Mouse (Mus musculus): Measurements from ENCODE around the gene Nup107. TPM values are rescaled to one million over a fixed set of nuclear protein-coding genes. Genes with fewer than 3 reads are reported as not detected.
"Not testable (repeated sequence)": the region's sequence is repeated elsewhere in the genome, so short reads cannot be mapped to it uniquely, and the experiment has no call there.

The Nup107 gene
- polyA plus RNA-seq, 1 experiment from 2014 or later = 45.2 TPM

DNA sequence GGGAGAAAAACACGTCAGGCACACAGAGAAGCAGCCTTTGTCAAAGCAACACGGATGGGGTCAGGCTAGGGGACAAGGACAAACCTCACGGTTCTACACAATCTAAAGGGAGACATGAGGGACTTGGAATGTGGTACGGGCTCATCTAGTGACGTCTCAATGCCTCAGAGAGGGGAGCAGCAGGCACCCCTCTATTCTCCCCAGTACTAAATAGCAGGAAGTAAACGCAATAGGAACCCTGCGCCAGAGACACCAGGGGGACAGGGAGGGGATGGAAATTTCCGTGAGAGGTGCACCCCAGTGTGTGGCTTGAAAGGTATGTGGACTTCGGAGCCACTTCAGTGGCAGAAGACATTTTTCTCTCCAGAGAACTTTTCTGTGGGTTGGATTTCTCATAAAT lies 51.6 kb downstream of the Nup107 start:
- Histone ChIP-seq H3K4me1 (ENCODE audit: control insufficient read depth, insufficient read depth, low read length) (peaks cover 19% of the 10 kb centered on the region), H3K4me3 (replicated peaks; ENCODE audit: low read depth, low read length) (no peak overlapping the region), H3K4me2 (ENCODE audit: low read length) (no peak overlapping the region), H3K27ac (replicated peaks; ENCODE audit: low read depth, low read length) (no peak overlapping the region), H3K9ac (replicated peaks; ENCODE audit: low read length) (no peak overlapping the region; the same call in 1 of the 2 replicates), H3K36me3 (ENCODE audit: control insufficient read depth, insufficient read depth, low read length) (peaks cover 52% of the 10 kb centered on the region), H3K27me3 (ENCODE audit: control insufficient read depth, insufficient read depth, low read length) (no peaks in the 10 kb centered on the region), H3K9me3 (ENCODE audit: control insufficient read depth, low read length) (no peaks in the 10 kb centered on the region)
- ATAC-seq (ENCODE audit: low FRiP score, low TSS enrichment) (no peak), DNase-seq (no peak)
- WGBS = 90% methylated on average over 9 of the region's 9 CpGs

DNA sequence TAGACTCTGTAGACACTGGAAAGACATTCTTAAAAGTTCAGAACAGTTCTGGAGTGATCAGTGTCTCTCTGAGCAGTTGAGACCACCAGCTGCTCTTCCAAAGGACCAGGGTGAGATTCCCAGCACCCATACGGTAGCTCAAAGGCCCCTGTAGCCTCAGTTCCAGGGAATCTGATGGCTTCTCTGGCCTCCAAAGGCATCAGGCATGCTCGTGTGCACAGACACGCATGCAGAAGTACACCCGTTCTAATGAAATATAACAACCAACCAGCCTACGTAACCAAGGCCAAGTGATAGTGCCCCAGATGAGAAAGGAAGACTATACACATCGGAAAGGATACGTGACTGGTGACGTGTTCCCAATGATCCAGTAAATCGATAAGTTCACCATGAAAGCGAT lies 52.3 kb downstream of the Nup107 start:
- WGBS = 97% methylated on average over 10 of the region's 10 CpGs
- H3K4me2 ChIP-seq (ENCODE audit: low read length) = no peak overlapping the region
- H3K4me3 ChIP-seq (replicated peaks; ENCODE audit: low read depth, low read length) = no peak overlapping the region
- H3K4me1 ChIP-seq (ENCODE audit: control insufficient read depth, insufficient read depth, low read length) = peaks cover 17% of the 10 kb centered on the region
- no peak overlapping the region for H3K9ac ChIP-seq (replicated peaks; ENCODE audit: low read length)
- H3K27ac ChIP-seq (replicated peaks; ENCODE audit: low read depth, low read length) = no peak overlapping the region
- no peak for ATAC-seq (ENCODE audit: low FRiP score, low TSS enrichment)
- no peak for DNase-seq
- no peaks in the 10 kb centered on the region for H3K27me3 ChIP-seq (ENCODE audit: control insufficient read depth, insufficient read depth, low read length)
- no peaks in the 10 kb centered on the region for H3K9me3 ChIP-seq (ENCODE audit: control insufficient read depth, low read length)
- peaks cover 56% of the 10 kb centered on the region for H3K36me3 ChIP-seq (ENCODE audit: control insufficient read depth, insufficient read depth, low read length)

DNA sequence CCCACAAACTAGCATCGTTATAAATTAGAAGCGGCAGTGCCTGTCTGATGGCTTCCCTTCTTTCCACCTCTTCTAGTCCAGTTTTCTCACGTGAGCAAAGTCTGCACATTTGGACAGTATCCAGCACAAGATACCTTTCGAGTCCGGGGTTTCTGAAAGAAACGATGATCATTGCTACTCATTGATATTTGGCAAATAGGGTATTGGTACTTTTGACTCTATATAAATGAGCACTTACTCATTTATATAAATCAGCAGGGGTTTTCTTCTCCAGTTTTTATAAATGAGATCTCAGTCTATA lies 52.9 kb downstream of the Nup107 start:
- 98% methylated on average over 6 of the region's 6 CpGs for WGBS
- Histone ChIP-seq H3K4me1 (ENCODE audit: control insufficient read depth, insufficient read depth, low read length) (peaks cover 11% of the 10 kb centered on the region), H3K27me3 (ENCODE audit: control insufficient read depth, insufficient read depth, low read length) (no peaks in the 10 kb centered on the region), H3K9me3 (ENCODE audit: control insufficient read depth, low read length) (no peaks in the 10 kb centered on the region), H3K4me2 (ENCODE audit: low read length) (no peak overlapping the region), H3K9ac (replicated peaks; ENCODE audit: low read length) (no peak overlapping the region), H3K36me3 (ENCODE audit: control insufficient read depth, insufficient read depth, low read length) (peaks cover 56% of the 10 kb centered on the region), H3K27ac (replicated peaks; ENCODE audit: low read depth, low read length) (no peak overlapping the region), H3K4me3 (replicated peaks; ENCODE audit: low read depth, low read length) (no peak overlapping the region)
- ATAC-seq (ENCODE audit: low FRiP score, low TSS enrichment) (no peak), DNase-seq (no peak)

DNA sequence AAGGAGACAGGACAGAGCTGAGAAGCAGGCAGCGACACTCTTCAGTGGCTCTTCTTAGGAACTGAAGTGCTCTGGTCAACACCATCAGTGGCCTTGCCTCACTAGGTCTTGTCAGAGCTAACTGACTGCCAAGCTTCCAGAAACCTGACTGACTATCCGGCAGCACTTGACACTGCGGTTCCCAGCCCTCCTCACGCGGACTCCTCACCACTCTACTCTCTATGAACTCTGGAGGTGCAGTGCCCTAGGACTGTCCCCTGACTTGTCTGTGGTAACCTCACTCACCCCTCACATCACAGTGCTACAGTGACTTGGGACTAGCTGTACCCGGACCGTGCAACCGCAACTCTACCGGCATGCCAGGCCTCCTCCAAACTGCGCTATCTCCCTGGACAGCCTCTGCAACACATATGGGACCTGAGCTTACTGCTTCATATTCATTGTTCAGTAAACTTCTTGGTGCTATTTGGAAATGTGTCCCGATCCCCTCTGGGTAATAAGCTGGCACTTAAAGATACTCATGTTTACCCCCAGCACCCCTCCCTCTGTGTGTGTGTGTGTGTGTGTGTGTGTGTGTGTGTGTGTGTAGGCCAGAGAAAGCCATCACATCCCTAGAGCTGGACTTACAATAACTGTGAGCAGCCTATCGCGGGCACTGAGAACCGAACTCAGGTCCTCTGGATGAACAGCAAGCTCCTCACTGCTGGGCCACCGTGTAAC lies 53.4 kb downstream of the Nup107 start:
- peaks cover 56% of the 10 kb centered on the region for H3K36me3 ChIP-seq (ENCODE audit: control insufficient read depth, insufficient read depth, low read length)
- H3K4me3 ChIP-seq (replicated peaks; ENCODE audit: low read depth, low read length) = no peak overlapping the region
- H3K9me3 ChIP-seq (ENCODE audit: control insufficient read depth, low read length) = no peaks in the 10 kb centered on the region
- WGBS = 91% methylated on average over 15 of the region's 15 CpGs
- H3K27me3 ChIP-seq (ENCODE audit: control insufficient read depth, insufficient read depth, low read length) = no peaks in the 10 kb centered on the region
- no peak overlapping the region for H3K9ac ChIP-seq (replicated peaks; ENCODE audit: low read length)
- H3K27ac ChIP-seq (replicated peaks; ENCODE audit: low read depth, low read length) = no peak overlapping the region
- no peak for DNase-seq
- peaks cover 6% of the 10 kb centered on the region for H3K4me1 ChIP-seq (ENCODE audit: control insufficient read depth, insufficient read depth, low read length)
- no peak for ATAC-seq (ENCODE audit: low FRiP score, low TSS enrichment)
- no peak overlapping the region for H3K4me2 ChIP-seq (ENCODE audit: low read length)

DNA sequence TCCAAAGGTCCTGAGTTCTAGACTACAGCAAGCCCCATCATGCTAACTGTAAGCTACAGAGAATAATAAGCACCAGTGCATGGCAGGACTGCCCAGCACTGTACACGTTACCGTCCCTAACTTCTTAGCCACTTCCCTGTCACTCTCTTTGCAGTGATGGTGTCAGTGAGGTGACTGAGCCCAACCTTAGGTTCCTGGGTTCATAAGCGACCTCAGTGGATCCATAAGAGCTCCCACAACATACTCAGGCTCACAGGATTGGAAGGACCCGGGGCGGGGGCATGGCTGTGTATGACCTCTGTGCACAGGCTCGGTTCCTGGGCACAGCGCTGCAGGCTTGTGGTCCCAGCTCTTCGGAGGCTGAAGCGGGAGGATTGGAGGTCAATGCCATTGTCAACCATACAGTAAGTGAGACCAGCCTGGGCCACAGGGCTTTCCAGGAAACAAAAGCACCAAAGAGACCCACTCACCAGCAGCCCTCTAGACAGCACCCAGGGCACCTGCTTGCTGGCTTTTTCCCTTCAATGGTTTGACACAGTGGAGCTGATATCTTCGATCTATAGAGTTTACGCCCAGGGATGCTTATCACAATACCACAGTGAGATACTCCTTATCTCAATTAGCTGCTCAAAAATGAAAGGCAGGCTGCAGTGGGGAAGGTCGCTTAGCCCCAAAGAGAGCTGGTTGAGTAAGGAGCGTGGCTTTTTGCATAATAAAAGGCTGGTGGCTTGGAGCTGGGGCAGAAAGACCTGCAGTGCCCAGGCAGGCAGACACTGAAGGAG lies 54.2 kb downstream of the Nup107 start:
- H3K4me3 ChIP-seq (replicated peaks; ENCODE audit: low read depth, low read length) = no peak overlapping the region
- H3K4me1 ChIP-seq (ENCODE audit: control insufficient read depth, insufficient read depth, low read length) = no peaks in the 10 kb centered on the region
- H3K36me3 ChIP-seq (ENCODE audit: control insufficient read depth, insufficient read depth, low read length) = peaks cover 56% of the 10 kb centered on the region
- H3K4me2 ChIP-seq (ENCODE audit: low read length) = no peak overlapping the region
- H3K27ac ChIP-seq (replicated peaks; ENCODE audit: low read depth, low read length) = no peak overlapping the region
- H3K9me3 ChIP-seq (ENCODE audit: control insufficient read depth, low read length) = no peaks in the 10 kb centered on the region
- H3K27me3 ChIP-seq (ENCODE audit: control insufficient read depth, insufficient read depth, low read length) = no peaks in the 10 kb centered on the region
- no peak for DNase-seq
- 78% methylated on average over 13 of the region's 13 CpGs for WGBS
- H3K9ac ChIP-seq (replicated peaks; ENCODE audit: low read length) = no peak overlapping the region
- no peak for ATAC-seq (ENCODE audit: low FRiP score, low TSS enrichment)

DNA sequence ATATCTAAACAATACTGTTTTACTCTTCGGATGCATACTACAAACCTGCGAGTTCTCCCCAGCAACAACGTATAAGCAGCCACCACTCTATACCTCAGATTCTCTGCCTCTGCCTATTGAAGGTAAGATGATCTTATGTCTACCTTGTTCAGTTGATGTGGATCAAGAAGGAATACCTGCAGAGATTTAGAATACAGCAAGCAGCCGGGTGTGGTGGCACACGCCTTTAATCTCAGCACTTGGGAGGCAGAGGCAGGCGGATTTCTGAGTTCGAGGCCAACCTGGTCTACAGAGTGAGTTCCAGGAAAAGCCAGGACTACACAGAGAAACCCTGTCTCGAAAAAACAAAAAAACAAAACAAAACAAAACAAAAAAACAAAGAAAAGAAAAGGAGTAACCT lies 55.0 kb downstream of the Nup107 start:
- not testable (repeated sequence) for H3K4me1 ChIP-seq (ENCODE audit: control insufficient read depth, insufficient read depth, low read length); DNase-seq; H3K4me3 ChIP-seq (replicated peaks; ENCODE audit: low read depth, low read length); H3K27me3 ChIP-seq (ENCODE audit: control insufficient read depth, insufficient read depth, low read length); H3K4me2 ChIP-seq (ENCODE audit: low read length); H3K9me3 ChIP-seq (ENCODE audit: control insufficient read depth, low read length); H3K27ac ChIP-seq (replicated peaks; ENCODE audit: low read depth, low read length); ATAC-seq (ENCODE audit: low FRiP score, low TSS enrichment); H3K9ac ChIP-seq (replicated peaks; ENCODE audit: low read length)
- H3K36me3 ChIP-seq (ENCODE audit: control insufficient read depth, insufficient read depth, low read length) = peaks cover 58% of the 10 kb centered on the region
- WGBS = 97% methylated on average over 8 of the region's 8 CpGs

DNA sequence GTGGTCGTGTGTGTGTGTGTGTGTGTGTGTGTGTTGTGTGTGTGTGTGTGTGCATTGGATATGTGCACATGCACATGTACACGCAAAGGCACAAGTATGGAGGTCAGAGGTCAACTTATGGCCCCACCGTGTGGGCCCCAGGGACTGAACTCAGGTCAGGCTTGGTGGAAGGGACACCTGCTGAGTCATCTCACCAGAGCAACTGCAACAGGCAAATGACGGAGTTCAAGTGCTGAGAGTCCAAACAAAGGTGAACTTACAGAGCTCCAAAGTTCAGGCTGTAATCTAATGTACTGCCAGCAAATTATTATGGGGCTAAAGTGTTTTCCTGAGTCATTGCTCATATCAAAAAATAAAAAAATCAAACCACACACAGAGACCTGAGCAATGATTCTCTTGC lies 55.4 kb downstream of the Nup107 start:
- DNase-seq (no peak), ATAC-seq (ENCODE audit: low FRiP score, low TSS enrichment) (no peak)
- H3K4me3 ChIP-seq (replicated peaks; ENCODE audit: low read depth, low read length) = no peak overlapping the region
- no peaks in the 10 kb centered on the region for H3K9me3 ChIP-seq (ENCODE audit: control insufficient read depth, low read length)
- peaks cover 56% of the 10 kb centered on the region for H3K36me3 ChIP-seq (ENCODE audit: control insufficient read depth, insufficient read depth, low read length)
- no peak overlapping the region for H3K4me2 ChIP-seq (ENCODE audit: low read length)
- no peaks in the 10 kb centered on the region for H3K27me3 ChIP-seq (ENCODE audit: control insufficient read depth, insufficient read depth, low read length)
- WGBS = 87% methylated on average over 4 of the region's 4 CpGs
- H3K9ac ChIP-seq (replicated peaks; ENCODE audit: low read length) = no peak overlapping the region
- no peaks in the 10 kb centered on the region for H3K4me1 ChIP-seq (ENCODE audit: control insufficient read depth, insufficient read depth, low read length)
- H3K27ac ChIP-seq (replicated peaks; ENCODE audit: low read depth, low read length) = no peak overlapping the region

DNA sequence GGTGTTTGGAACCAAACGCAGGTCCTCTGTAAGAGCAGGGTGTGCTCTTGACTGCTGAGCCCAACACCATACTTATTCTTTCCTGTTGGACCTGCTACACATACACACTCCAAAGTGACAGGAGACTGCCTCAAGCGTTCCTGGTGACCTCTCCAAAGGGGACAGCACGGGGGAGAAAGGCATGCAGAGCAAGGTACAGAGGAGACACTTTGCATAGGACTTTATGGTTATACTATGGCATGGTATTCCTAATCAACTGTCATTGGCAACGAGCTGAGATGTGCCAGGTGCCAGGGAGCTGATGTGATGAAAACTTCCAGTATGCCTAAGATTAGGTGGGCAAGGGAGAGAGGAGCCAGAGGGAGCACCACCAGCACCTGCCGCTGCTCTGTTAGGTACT lies 55.9 kb downstream of the Nup107 start:
- WGBS = 89% methylated on average over 5 of the region's 5 CpGs
- no peaks in the 10 kb centered on the region for H3K27me3 ChIP-seq (ENCODE audit: control insufficient read depth, insufficient read depth, low read length)
- no peak overlapping the region for H3K9ac ChIP-seq (replicated peaks; ENCODE audit: low read length)
- H3K27ac ChIP-seq (replicated peaks; ENCODE audit: low read depth, low read length) = no peak overlapping the region
- no peak overlapping the region for H3K4me2 ChIP-seq (ENCODE audit: low read length)
- no peaks in the 10 kb centered on the region for H3K9me3 ChIP-seq (ENCODE audit: control insufficient read depth, low read length)
- DNase-seq = no peak
- H3K36me3 ChIP-seq (ENCODE audit: control insufficient read depth, insufficient read depth, low read length) = peaks cover 56% of the 10 kb centered on the region
- H3K4me3 ChIP-seq (replicated peaks; ENCODE audit: low read depth, low read length) = no peak overlapping the region
- H3K4me1 ChIP-seq (ENCODE audit: control insufficient read depth, insufficient read depth, low read length) = no peaks in the 10 kb centered on the region
- no peak for ATAC-seq (ENCODE audit: low FRiP score, low TSS enrichment)

DNA sequence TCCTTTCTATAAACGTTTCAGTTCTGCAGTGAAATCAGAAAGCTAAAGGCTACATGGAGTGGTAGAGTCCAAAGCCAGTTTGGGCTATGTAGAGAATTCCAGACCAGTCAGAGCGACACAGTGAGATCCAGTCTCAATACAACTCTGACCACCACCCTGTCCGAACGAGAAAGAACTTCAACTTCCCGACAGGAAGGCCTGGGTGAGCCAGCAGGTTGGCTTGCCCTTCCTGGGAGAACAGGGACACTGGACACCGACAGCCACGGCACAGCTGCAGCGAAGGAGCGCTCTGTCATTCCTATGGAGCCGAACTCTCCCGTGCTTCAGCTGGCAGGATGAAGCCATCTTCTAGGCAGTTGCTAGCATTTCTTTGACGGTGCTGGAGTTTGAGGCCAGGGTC lies 57.1 kb downstream of the Nup107 start:
- peaks cover 48% of the 10 kb centered on the region for H3K36me3 ChIP-seq (ENCODE audit: control insufficient read depth, insufficient read depth, low read length)
- ATAC-seq (ENCODE audit: low FRiP score, low TSS enrichment); H3K4me1 ChIP-seq (ENCODE audit: control insufficient read depth, insufficient read depth, low read length); DNase-seq; H3K9ac ChIP-seq (replicated peaks; ENCODE audit: low read length); H3K9me3 ChIP-seq (ENCODE audit: control insufficient read depth, low read length); H3K4me2 ChIP-seq (ENCODE audit: low read length); H3K4me3 ChIP-seq (replicated peaks; ENCODE audit: low read depth, low read length); H3K27me3 ChIP-seq (ENCODE audit: control insufficient read depth, insufficient read depth, low read length); H3K27ac ChIP-seq (replicated peaks; ENCODE audit: low read depth, low read length): not testable (repeated sequence)
- WGBS = 92% methylated on average over 11 of the region's 12 CpGs
